Mouse (Mus musculus): Measurements from ENCODE around the gene Nlgn1.

DNA sequence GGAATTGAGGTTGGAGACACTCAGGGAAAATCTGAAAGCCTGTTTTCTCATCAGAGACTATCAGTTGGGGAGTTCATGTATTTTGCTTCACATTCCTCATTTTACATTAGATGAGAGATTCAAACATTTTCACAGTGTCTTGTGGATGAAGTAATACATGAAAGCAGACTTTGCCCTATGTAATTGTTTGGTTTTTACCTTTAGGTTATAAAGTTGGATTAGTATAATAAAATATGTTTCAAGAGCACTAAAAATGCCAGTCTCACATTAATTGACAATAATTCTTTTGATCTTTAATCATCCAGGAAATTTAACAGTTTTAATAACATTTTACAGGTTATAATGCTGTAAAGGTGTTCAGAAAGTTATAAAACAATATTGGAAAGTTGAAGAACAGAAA, 262.9 kb downstream of the Nlgn1 start:
- TF ChIP-seq CTCF (IDR thresholded peaks at IDR 0.05; ENCODE audit: low read depth) = no peak
- no peak for TF ChIP-seq EP300 (IDR thresholded peaks at IDR 0.05; ENCODE audit: low read depth)

Measured in liver, embryonic 14.5 days (tissue).